Mouse (Mus musculus) heart, embryonic 13.5 days (tissue): ENCODE measurements around the gene Ttll8. TPM values are rescaled to one million over a fixed set of nuclear protein-coding genes. Genes with fewer than 3 reads are reported as not detected.

Experiments
- ATAC-seq: fragments of 200-750 bp; cut with Nextera tagmentation; 2 replicates; pipeline ENCODE4 v1.8.0; 2017; ENCODE audit warnings: moderate TSS enrichment; ENCODE audit not compliant: insufficient number of reproducible peaks, low FRiP score, low TSS enrichment; ENCODE audit errors: extremely low read depth
- H3K27ac ChIP-seq: fragments of 300-500 bp; sonication (generic); replicated peaks from 2 replicates; pipeline ENCODE4 v1.5.1; 2015; ENCODE audit warnings: moderate library complexity, mild to moderate bottlenecking, inconsistent platforms
- H3K27me3 ChIP-seq: fragments of 300-500 bp; sonication (generic); replicated peaks from 2 replicates; pipeline ENCODE4 v1.6.1; 2015; ENCODE audit warnings: mild to moderate bottlenecking, inconsistent platforms
- H3K36me3 ChIP-seq: fragments of 300-500 bp; sonication (generic); 2 replicates; pipeline ENCODE4 v1.6.1; 2015; ENCODE audit warnings: mild to moderate bottlenecking, inconsistent platforms
- H3K4me1 ChIP-seq: fragments of 300-500 bp; sonication (generic); 2 replicates; pipeline ENCODE4 v1.6.1; 2015; ENCODE audit warnings: inconsistent platforms
- H3K4me2 ChIP-seq: fragments of 300-500 bp; sonication (generic); 2 replicates; pipeline ENCODE4 v1.6.1; 2015; ENCODE audit warnings: inconsistent platforms, mild to moderate bottlenecking, moderate library complexity
- H3K4me3 ChIP-seq: fragments of 300-500 bp; sonication (generic); 2 replicates; pipeline ENCODE4 v1.5.1; 2015; ENCODE audit warnings: moderate library complexity, mild to moderate bottlenecking, inconsistent platforms
- H3K9ac ChIP-seq: fragments of 300-500 bp; sonication (generic); 2 replicates; pipeline ENCODE4 v1.6.1; 2015; ENCODE audit warnings: inconsistent platforms, mild to moderate bottlenecking, moderate library complexity
- H3K9me3 ChIP-seq: fragments of 300-500 bp; sonication (generic); 2 replicates; pipeline ENCODE4 v1.6.1; 2016; ENCODE audit warnings: inconsistent platforms
- WGBS: fragments of 180-500 bp; shearing (Covaris S2); methylation state at CpG from one replicate; pipeline ENCODE4 v1.1.7; 2015; ENCODE audit warnings: mixed read lengths; 5-methylcytosine and 5-hydroxymethylcytosine counted together
- polyA plus RNA-seq: library from polyadenylated mRNA; unstranded; fragments of >200 nt; fragmentation: Nextera tagmentation; extraction: Ambion mirVana; gene quantifications from 2 replicates; pipeline ENCODE4 v1.2.1, GENCODE M21; 2015

Ttll8 gene
- polyA plus RNA-seq, 1 experiment from 2014 or later: not detected

DNA sequence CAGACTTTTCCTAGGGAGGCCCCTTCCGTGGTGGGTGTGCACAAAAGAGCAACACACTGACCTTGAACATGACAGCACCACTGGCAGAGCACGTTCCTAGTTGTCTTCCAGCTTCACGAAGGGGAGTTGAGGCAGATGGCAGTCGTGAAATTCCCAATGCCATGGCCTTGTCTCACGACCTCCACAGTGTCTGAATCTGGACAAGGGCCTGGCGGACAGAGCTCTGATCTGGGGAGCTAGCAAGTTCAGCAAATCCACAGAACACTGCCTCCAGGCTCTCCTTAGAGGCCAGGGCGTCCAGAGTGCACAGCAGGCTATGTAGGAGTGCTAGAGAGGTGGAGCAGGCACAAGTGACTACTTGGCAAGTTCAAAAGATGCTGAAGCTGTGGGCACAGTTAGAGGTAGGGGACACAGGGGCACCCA lies 87.3 kb downstream of the Ttll8 start:
- ATAC-seq: no peak
- H3K36me3 ChIP-seq: peaks cover 26% of the 10 kb centered on the region
- no peak overlapping the region for H3K4me3 ChIP-seq
- H3K9me3 ChIP-seq: no peaks in the 10 kb centered on the region
- peak overlapping the region; percentile 94 for H3K4me2 ChIP-seq
- WGBS: 20% methylated on average over 7 of the region's 7 CpGs
- peak overlapping the region; percentile 97 for H3K27ac ChIP-seq
- H3K27me3 ChIP-seq: no peaks in the 10 kb centered on the region
- peaks cover 47% of the 10 kb centered on the region for H3K4me1 ChIP-seq
- peak overlapping the region; percentile 98 for H3K9ac ChIP-seq

DNA sequence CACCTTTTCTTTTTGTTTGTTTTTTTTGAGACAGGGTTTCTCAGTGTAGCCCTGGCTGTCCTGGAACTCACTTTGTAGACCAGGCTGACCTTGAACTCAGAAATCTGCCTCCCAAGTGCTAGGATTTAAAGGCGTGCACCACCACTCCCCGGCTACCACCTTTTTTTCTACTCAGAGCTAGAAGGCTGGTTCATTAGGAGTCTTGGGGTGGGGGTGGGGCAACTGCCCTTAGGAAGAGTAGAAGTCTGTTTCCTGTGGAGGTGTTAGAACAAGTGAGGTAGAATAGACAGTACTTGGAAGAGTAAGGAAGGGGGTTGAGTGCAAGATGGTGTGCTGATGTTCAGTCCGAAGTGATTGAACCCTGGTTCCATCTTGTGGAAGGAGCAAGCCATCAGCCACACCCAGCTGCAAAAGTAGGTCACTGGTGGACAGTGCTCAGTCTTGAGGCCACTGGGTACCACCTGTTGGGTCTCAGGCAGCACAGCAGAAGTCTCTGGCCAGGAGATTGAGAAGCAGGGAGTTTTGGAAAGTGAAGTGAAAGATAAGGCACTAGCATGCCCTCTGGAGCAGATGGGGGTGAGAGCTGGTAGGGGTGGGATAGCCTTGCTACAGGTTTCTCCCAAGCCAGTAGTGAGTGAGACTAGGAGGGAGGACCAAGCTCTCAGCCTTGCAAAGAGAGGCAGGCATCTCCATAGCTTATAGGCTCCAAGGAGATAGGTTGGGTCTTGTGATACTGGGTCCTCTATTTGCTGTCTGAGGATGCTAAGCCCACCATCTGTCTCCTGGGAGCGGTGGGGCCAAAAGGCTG lies 88.1 kb downstream of the Ttll8 start:
- H3K9me3 ChIP-seq: no peaks in the 10 kb centered on the region
- peak overlapping the region; percentile 98 for H3K9ac ChIP-seq
- H3K27ac ChIP-seq: peak overlapping the region; percentile 97
- 54% methylated on average over 4 of the region's 4 CpGs for WGBS
- peak overlapping the region; percentile 94 for H3K4me2 ChIP-seq
- H3K36me3 ChIP-seq: peaks cover 26% of the 10 kb centered on the region
- 0 out of 2 replicates have a peak overlapping the region, but pooled peaks have one; percentile 96 for H3K4me3 ChIP-seq
- ATAC-seq: no peak
- peaks cover 54% of the 10 kb centered on the region for H3K4me1 ChIP-seq
- H3K27me3 ChIP-seq: no peaks in the 10 kb centered on the region

DNA sequence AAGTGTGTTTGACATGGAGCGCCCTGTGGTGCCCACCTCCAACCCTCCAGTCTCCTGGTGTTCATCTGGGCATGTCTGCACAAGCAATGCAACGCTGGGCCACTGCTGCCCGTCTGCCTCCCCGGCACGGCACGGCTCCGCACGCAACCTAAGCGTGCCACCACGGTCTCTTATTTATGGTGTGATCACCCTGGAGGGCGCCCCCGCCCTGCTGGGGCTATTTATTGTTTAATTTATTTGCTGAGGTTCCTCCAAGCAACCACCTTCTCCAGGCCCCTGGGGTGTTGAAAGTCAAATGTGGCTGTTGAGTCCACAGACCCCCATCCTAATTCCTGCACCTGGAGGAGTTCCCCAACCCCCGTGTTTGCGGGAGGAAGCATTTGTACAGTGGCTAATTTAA lies 89.2 kb downstream of the Ttll8 start:
- Histone ChIP-seq H3K4me3 (peak overlapping the region; percentile 96), H3K4me1 (peaks cover 55% of the 10 kb centered on the region), H3K27me3 (no peaks in the 10 kb centered on the region), H3K4me2 (peak overlapping the region; percentile 94), H3K9ac (peak overlapping the region; percentile 98), H3K9me3 (no peaks in the 10 kb centered on the region), H3K27ac (peak overlapping the region; percentile 97), H3K36me3 (peaks cover 26% of the 10 kb centered on the region)
- 79% methylated on average over 14 of the region's 14 CpGs for WGBS
- no peak for ATAC-seq

DNA sequence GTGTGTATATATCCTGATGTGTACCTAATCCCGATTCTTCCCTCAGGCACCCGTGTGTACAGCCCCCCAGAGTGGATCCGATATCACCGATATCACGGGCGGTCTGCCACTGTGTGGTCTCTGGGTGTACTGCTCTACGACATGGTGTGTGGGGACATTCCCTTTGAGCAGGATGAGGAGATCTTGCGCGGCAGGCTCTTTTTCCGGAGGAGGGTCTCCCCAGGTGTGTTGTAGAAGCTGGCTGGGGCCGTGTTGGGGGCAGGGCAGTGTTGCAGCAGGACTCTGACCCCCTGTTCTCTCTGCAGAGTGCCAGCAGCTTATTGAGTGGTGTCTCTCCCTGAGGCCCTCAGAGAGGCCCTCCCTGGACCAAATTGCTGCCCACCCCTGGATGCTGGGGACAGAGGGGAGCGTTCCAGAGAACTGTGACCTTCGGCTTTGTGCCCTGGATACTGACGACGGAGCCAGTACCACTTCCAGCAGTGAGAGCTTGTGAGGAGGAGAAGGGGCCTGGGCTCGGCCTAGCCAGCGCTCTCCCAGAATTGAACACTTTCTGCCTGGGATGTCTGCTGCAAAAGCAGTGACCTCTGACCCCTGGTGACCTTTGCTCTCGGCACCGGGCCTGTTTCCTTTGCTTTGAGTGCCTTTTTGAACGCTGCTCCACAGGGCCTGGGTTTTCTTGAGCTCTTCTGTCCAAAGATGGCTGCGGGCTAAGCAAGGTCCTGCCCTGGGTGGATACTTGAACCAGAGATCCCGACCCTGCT lies 89.8 kb downstream of the Ttll8 start:
- Histone ChIP-seq H3K27me3 (no peaks in the 10 kb centered on the region), H3K4me1 (peaks cover 59% of the 10 kb centered on the region), H3K36me3 (peaks cover 26% of the 10 kb centered on the region), H3K4me3 (peak overlapping the region; percentile 96), H3K4me2 (peak overlapping the region; percentile 94), H3K27ac (peak overlapping the region; percentile 97), H3K9ac (peak overlapping the region; percentile 98), H3K9me3 (no peaks in the 10 kb centered on the region)
- WGBS: 32% methylated on average over 22 of the region's 22 CpGs
- ATAC-seq: no peak

GRCm38 (mm10) chr15:88863695-88864231 lies 90.5 kb downstream of the Ttll8 start:
- ATAC-seq: peak; percentile 68
- H3K4me3 ChIP-seq: peak overlapping the region; percentile 96
- H3K27me3 ChIP-seq: no peaks in the 10 kb centered on the region
- no peaks in the 10 kb centered on the region for H3K9me3 ChIP-seq
- peak overlapping the region; percentile 97 for H3K27ac ChIP-seq
- H3K9ac ChIP-seq: peak overlapping the region; percentile 98
- peaks cover 63% of the 10 kb centered on the region for H3K4me1 ChIP-seq
- under 1% methylated on average over 28 of the region's 39 CpGs for WGBS
- peaks cover 26% of the 10 kb centered on the region for H3K36me3 ChIP-seq
- peak overlapping the region; percentile 94 for H3K4me2 ChIP-seq

GRCm38 (mm10) chr15:88862881-88863694 lies 91.1 kb downstream of the Ttll8 start:
- Histone ChIP-seq H3K4me2 (peak overlapping the region; percentile 94), H3K4me3 (peak overlapping the region; percentile 96), H3K27ac (peak overlapping the region; percentile 97), H3K27me3 (no peaks in the 10 kb centered on the region), H3K36me3 (peaks cover 26% of the 10 kb centered on the region), H3K4me1 (peaks cover 63% of the 10 kb centered on the region), H3K9ac (peak overlapping the region; percentile 98), H3K9me3 (no peaks in the 10 kb centered on the region)
- under 1% methylated on average over 98 of the region's 98 CpGs for WGBS
- ATAC-seq: no peak

GRCm38 (mm10) chr15:88861772-88862622 lies 92.2 kb downstream of the Ttll8 start, which contains the start of gene Pim3:
Pim3 (plus strand) TSS chr15:88862186.
- Histone ChIP-seq H3K9ac (peak within 1 kb of the TSS; percentile 98), H3K36me3 (peaks cover 26% of the 10 kb centered on the region), H3K9me3 (no peaks in the 10 kb centered on the region), H3K27me3 (no peaks in the 10 kb centered on the region), H3K4me1 (peaks cover 53% of the 10 kb centered on the region), H3K27ac (peak within 1 kb of the TSS; percentile 97), H3K4me2 (peak within 1 kb of the TSS; percentile 94), H3K4me3 (peak within 1 kb of the TSS; percentile 96)
- ATAC-seq: peak; percentile 78
- WGBS: under 1% methylated on average over 107 of the region's 107 CpGs

- Histone ChIP-seq H3K4me3 (no peak overlapping the region), H3K4me2 (no peak overlapping the region), H3K4me1 (peaks cover 44% of the 10 kb centered on the region), H3K9me3 (no peaks in the 10 kb centered on the region), H3K27me3 (no peaks in the 10 kb centered on the region), H3K27ac (no peak overlapping the region), H3K9ac (no peak overlapping the region), H3K36me3 (peaks cover 17% of the 10 kb centered on the region)
- ATAC-seq: no peak
- WGBS: 90% methylated on average over 3 of the region's 3 CpGs
Measured at GRCm38 (mm10) chr15:88860781-88861180, 93.4 kb downstream of the Ttll8 start.

DNA sequence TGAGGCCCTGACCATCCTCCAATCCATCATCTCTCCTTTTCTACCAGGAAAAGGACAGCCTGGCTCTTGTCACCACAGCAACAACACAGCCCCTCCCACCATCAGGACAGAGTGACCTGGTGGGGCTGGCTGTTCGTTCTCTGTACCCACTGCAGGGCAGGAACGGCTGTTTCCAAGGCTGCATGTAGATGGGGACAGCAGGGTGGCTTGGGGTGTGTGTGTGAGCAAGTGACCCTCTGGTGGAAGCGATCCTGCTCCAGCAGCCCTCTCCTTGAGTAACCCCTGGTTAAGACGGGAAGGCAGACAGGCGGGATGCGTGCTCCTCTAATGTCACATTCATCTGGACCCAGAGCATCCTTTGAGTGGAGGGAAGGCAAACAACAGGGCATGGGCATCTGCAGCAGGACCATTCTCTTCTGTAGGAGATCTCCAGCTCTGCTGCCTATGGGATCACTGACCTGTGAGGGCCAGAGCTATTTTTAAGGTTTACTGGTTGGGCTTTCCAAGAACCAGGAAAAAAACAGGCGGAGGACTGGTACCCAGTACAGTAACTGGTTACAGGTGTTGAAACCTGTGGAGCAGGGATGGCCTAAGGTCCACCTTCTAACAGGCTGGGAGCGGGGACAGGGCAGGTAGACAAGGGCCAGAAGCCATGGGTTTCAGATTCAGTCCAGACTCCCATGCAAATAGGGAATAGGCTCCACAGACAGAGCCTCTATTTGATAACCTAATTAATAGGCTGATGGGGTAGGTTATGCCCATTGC lies 94.8 kb downstream of the Ttll8 start:
- H3K27me3 ChIP-seq: no peaks in the 10 kb centered on the region
- ATAC-seq: no peak
- WGBS: 60% methylated on average over 8 of the region's 8 CpGs
- H3K9ac ChIP-seq: peak overlapping the region; percentile 58
- H3K36me3 ChIP-seq: peaks cover 3% of the 10 kb centered on the region
- no peaks in the 10 kb centered on the region for H3K9me3 ChIP-seq
- H3K27ac ChIP-seq: no peak overlapping the region
- peaks cover 44% of the 10 kb centered on the region for H3K4me1 ChIP-seq
- H3K4me3 ChIP-seq: no peak overlapping the region
- H3K4me2 ChIP-seq: no peak overlapping the region
